Mouse (Mus musculus) naive thymus-derived CD4-positive, alpha-beta T cell, adult 2 months (primary cell): ENCODE measurements around the gene Cyp2j7.
"Not testable (repeated sequence)": the region's sequence is repeated elsewhere in the genome, so short reads cannot be mapped to it uniquely, and the experiment has no call there.

Experiments
- DNase-seq: peaks from one replicate; pipeline ENCODE4 v3.0.0-alpha.2; 2011; ENCODE audit warnings: low read depth

Gene Cyp2j7

DNA sequence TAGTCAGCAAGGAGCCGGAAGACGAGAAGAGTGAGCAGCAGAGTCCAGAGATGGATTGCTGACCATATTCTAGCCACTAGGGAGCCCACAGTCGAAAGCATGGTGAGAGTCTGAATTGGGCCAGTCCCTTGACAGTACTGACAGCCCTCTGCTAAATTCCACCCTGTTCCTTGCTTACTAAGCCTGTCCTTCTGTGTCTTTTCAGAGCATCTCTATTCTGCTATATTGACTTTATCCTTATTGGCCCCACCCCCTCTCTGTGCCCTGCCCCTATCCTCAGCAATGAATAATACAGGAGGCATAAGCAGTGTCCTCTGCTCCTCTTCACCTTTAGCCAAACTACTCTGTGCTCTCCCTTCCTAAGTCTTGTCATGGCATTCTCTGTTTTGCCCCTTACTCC, at the start of gene Cyp2j7:
Cyp2j7 (minus strand) TSS at position 101 of the 400 bp plus-strand sequence.
- DNase-seq, result no peak

DNA sequence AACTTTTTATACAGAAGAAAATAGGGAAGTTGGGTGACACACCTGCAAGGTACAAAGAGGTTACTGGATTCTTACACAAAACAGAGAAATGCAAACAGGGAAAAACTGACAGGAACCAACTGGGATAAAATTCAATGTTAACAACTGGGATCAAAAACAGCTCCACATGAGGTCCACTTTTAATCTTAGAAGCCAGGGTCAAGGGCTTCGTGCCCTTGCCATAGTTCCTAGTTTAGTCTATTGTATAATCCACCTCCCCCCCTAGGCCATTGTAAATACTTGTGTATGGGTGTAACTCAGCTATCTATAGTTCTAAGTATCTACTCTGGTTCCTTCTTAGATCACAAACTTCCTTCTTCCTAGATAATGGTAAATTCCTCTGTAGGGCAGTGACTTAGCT, 40.4 kb upstream of the Cyp2j7 start:
- DNase-seq, result not testable (repeated sequence)

DNA sequence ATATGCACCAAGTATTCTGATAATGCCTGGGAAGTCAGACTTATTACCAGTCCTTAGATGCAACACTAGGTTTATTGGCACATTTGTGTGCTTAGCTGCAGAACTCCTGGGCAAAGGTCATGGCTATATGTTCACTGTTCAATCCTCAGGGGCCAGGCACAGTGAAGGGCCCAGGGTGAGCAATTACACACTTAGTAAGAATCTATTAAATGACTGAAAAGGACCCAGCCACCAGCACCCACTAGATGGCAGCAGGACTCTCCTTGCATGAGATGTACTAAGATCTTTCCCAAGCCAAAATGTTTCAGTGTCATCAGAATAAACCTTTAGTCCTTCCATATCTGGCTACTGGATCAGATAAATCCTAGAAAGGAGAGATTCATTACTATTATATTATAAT, 37.4 kb upstream of the Cyp2j7 start:
- DNase-seq, result no peak

DNA sequence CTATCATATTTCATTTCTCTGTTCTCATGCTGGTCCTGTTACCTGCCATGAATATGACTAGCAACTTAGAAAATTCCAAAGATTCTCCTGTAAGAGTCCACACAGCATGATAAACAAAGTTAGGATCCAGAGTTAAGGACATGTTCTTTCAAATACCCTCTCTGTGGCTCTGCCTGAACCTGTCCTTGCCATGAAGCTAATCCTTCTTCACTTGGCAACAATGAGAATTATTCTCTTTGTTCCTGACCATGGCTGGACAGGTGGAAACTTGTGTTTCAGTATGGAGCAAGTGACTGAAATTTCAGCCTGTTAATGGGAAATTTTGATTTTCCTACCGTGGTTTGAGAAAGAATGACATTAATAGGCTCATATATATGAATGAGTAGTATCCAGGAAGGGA, 39.8 kb downstream of the Cyp2j7 start:
- no peak for DNase-seq

DNA sequence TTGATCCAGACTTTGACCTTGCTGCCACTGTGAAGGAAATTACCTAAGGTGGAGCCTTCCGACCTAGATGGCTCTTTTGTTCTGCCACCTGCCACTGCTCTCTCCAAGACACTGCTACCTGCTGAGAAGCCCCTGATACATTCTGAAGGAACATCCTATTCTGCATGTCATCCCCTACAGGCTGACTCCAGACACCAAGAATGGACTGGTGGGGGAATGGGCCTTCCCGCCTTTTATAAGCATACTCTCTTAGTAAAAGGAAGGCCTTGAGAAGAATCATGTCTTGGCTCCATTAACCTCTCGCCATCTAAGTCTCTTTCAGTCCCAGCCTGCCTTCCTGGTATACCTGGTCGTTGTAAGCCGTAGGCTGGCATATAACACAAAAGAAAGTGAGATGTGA, 47.1 kb downstream of the Cyp2j7 start:
- not testable (repeated sequence) for DNase-seq

DNA sequence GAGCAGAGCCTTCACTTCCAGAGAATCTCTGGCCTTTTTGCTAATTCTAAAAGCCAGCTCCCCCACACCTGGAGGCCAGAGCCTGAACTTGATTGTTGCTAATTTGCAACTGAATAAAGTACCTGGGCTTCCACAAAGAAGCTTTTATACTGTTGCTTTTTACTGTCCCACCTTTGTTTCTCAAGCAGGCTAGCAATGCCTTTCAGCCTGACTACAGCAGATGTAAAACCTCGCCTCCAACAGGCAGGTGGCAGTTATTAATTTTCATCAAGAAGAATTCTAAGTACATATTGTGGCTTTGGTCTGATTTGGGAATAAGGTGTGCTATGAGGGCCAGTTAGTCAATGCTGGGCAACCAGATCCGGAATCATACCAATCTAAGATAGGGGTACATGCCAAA, 47.8 kb downstream of the Cyp2j7 start:
- DNase-seq, result not testable (repeated sequence)

DNA sequence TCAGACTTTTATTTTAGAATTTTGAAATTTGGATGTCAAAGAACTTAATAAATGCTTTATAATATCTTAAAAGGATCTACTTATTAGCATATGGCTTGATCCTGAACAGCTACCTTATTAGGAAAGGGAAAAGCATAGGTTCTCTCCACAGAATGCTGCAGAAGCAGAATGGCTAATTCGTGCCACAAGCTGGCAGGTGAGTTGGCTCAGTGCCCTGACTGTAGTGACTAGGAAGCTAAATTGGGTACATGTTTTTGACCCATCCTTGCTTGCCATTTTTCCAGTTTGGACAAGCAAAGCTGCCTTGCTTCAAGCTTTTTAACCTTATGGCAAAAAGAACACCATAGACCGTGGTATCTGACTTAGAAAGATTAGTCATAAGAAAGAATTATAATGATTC, 48.3 kb downstream of the Cyp2j7 start:
- DNase-seq, result not testable (repeated sequence)

DNA sequence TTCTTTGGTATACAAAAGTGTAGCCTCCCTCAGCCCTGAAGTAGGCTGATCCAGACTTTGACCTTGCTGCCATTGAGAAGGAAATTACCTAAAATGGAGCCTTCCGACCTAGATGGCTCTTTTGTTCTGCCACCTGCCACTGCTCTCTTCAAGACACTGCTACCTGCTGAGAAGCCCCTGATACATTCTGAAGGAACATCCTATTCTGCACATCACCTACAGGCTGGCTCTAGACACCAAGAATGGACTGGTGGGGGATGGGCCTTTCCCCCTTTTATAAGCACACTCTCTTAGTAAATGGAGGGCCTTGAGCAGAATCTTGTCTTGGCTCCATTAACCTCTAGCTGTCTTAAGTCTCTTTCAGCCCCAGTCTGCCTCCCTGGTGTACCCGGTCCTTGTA, 51.7 kb downstream of the Cyp2j7 start:
- DNase-seq, result not testable (repeated sequence)

DNA sequence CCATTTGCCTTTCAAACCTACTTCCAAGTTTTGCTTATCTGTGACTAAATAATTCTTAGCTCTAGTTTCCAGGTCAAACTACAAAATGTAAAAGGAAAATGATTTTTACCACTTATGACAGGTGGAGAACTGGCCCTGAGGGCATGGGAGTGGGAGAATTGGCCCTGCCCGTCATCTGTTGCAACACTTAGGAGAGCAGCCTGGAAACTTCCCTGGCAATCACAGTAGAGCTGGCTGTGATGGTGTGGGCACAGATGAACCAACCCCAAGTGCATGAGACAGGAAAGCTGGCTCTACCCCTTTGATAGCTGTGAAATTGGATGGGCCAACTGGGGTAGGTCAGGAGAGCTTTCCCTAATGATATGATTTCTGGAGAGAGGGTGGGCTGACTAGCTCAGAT, 73.6 kb downstream of the Cyp2j7 start:
- DNase-seq, result no peak

DNA sequence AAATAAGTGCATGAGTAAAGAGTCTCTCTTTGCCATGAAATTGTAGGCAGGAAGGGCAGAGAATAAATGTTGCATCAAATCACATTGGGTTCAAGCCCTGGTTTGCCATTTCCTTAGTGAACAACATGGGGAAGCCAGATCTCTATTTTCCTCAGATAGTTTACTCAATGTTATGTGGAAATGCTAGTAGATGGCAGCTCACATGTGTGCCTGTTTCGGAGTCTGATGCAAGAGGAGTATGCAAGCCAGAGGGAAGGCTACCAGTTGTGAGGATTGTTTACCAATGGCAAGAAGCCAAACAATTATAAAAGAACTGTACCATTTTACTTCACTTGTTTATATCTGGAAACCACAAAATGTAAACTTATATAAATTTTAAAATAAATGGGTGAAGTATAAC, 74.9 kb downstream of the Cyp2j7 start:
- DNase-seq, result no peak
